Mouse (Mus musculus) kidney, embryonic 14.5 days (tissue): ENCODE data around the gene P3h1. TPM values are rescaled to one million over a fixed set of nuclear protein-coding genes. Genes with fewer than 3 reads are reported as not detected.

Source experiments
- ATAC-seq: fragments of 200-750 bp; cut with Nextera tagmentation; 2 replicates; pipeline ENCODE4 v1.8.0; 2017; ENCODE audit warnings: moderate number of reproducible peaks, mild to moderate bottlenecking, moderate TSS enrichment, moderate library complexity; ENCODE audit not compliant: low FRiP score, low TSS enrichment
- H3K27ac ChIP-seq: fragments of 300-500 bp; sonication (generic); 2 replicates; pipeline ENCODE4 v1.5.1; 2014; ENCODE audit warnings: low read depth, mild to moderate bottlenecking, low read length, moderate library complexity, mixed read lengths
- H3K27me3 ChIP-seq: fragments of 300-500 bp; sonication (generic); 2 replicates; pipeline ENCODE4 v1.6.1; 2014; ENCODE audit warnings: mild to moderate bottlenecking, low read length; ENCODE audit not compliant: control insufficient read depth, insufficient read depth
- H3K36me3 ChIP-seq: fragments of 300-500 bp; sonication (generic); 2 replicates; pipeline ENCODE4 v1.6.1; 2014; ENCODE audit warnings: low read length, mixed read lengths; ENCODE audit not compliant: control insufficient read depth, insufficient read depth
- H3K4me1 ChIP-seq: fragments of 300-500 bp; sonication (generic); 2 replicates; pipeline ENCODE4 v1.6.1; 2014; ENCODE audit warnings: low read length, mixed read lengths; ENCODE audit not compliant: control insufficient read depth, insufficient read depth
- H3K4me2 ChIP-seq: fragments of 300-500 bp; sonication (generic); replicated peaks from 2 replicates; pipeline ENCODE4 v1.6.1; 2014; ENCODE audit warnings: low read depth, mild to moderate bottlenecking, low read length
- H3K4me3 ChIP-seq: fragments of 300-500 bp; sonication (generic); 2 replicates; pipeline ENCODE4 v1.5.1; 2014; ENCODE audit warnings: mild to moderate bottlenecking, low read length
- H3K9ac ChIP-seq: fragments of 300-500 bp; sonication (generic); 2 replicates; pipeline ENCODE4 v1.6.1; 2014; ENCODE audit warnings: low read depth, mild to moderate bottlenecking, low read length, moderate library complexity
- H3K9me3 ChIP-seq: fragments of 300-500 bp; sonication (generic); 2 replicates; pipeline ENCODE4 v1.6.1; 2016; ENCODE audit warnings: low read length; ENCODE audit not compliant: control insufficient read depth
- WGBS: fragments of 180-500 bp; shearing (Covaris S2); extraction: QIAGEN DNeasy Blood & Tissue Kit; methylation state at CpG from one replicate; pipeline ENCODE4 v1.1.7; 2014; 5-methylcytosine and 5-hydroxymethylcytosine counted together
- polyA plus RNA-seq: library from polyadenylated mRNA; unstranded; fragments of >200 nt; fragmentation: Nextera tagmentation; extraction: Ambion mirVana; gene quantifications from 2 replicates; pipeline ENCODE4 v1.2.1, GENCODE M21; 2014

P3h1 gene
- 28.9 and 34.4 TPM in 2 replicates for polyA plus RNA-seq

- Histone ChIP-seq H3K9ac (peak within 1 kb of the TSS; percentile 72), H3K4me1 (peaks cover 5% of the 10 kb centered on the region), H3K4me3 (peak within 1 kb of the TSS; percentile 69), H3K27ac (peak within 1 kb of the TSS; percentile 57), H3K4me2 (peak within 1 kb of the TSS; percentile 84), H3K9me3 (no peaks in the 10 kb centered on the region), H3K36me3 (peaks cover 13% of the 10 kb centered on the region), H3K27me3 (no peaks in the 10 kb centered on the region)
- WGBS, result under 1% methylated on average over 71 of the region's 71 CpGs
- peak; percentile 98 for ATAC-seq
These were observed at the start of gene P3h1, which contains the start of gene AU022252 for GRCm38 (mm10) chr4:119232410-119233255. Gene P3h1 (plus strand): TSS chr4:119232915. Gene AU022252 (minus strand): TSS chr4:119232712.

GRCm38 (mm10) chr4:119183525-119183924 lies 49.2 kb upstream of the P3h1 start:
- Histone ChIP-seq H3K9ac (no peak overlapping the region), H3K36me3 (no peaks in the 10 kb centered on the region), H3K4me2 (no peak overlapping the region), H3K4me1 (no peaks in the 10 kb centered on the region), H3K27me3 (no peaks in the 10 kb centered on the region), H3K9me3 (no peaks in the 10 kb centered on the region), H3K4me3 (no peak overlapping the region), H3K27ac (no peak overlapping the region)
- WGBS, result 56% methylated on average over 1 of the region's 1 CpGs
- ATAC-seq, result no peak

- Histone ChIP-seq H3K36me3 (no peaks in the 10 kb centered on the region), H3K9me3 (no peaks in the 10 kb centered on the region), H3K27ac (no peak overlapping the region), H3K4me2 (no peak overlapping the region), H3K4me3 (no peak overlapping the region), H3K4me1 (no peaks in the 10 kb centered on the region), H3K9ac (no peak overlapping the region), H3K27me3 (no peaks in the 10 kb centered on the region)
- WGBS, result 83% methylated on average over 4 of the region's 4 CpGs
- no peak for ATAC-seq
These were observed 46.9 kb upstream of the P3h1 start for GRCm38 (mm10) chr4:119185771-119186170.

GRCm38 (mm10) chr4:119188060-119188785 lies 44.5 kb upstream of the P3h1 start:
- no peak for ATAC-seq
- Histone ChIP-seq H3K4me1 (no peaks in the 10 kb centered on the region), H3K9me3 (no peaks in the 10 kb centered on the region), H3K4me2 (no peak overlapping the region), H3K9ac (no peak overlapping the region), H3K4me3 (no peak overlapping the region), H3K27me3 (no peaks in the 10 kb centered on the region), H3K36me3 (no peaks in the 10 kb centered on the region), H3K27ac (no peak overlapping the region)
- 45% methylated on average over 11 of the region's 11 CpGs for WGBS

- Histone ChIP-seq H3K4me2 (no peak overlapping the region), H3K9me3 (no peaks in the 10 kb centered on the region), H3K27ac (no peak overlapping the region), H3K9ac (no peak overlapping the region), H3K27me3 (no peaks in the 10 kb centered on the region), H3K4me3 (no peak overlapping the region), H3K4me1 (no peaks in the 10 kb centered on the region), H3K36me3 (no peaks in the 10 kb centered on the region)
- 84% methylated on average over 6 of the region's 6 CpGs for WGBS
- no peak for ATAC-seq
These were observed 43.3 kb upstream of the P3h1 start for GRCm38 (mm10) chr4:119189392-119189791.

GRCm38 (mm10) chr4:119189864-119190263 lies 42.9 kb upstream of the P3h1 start, which contains the start of gene Ermap:
Gene Ermap (minus strand): TSS chr4:119190011.
- Histone ChIP-seq H3K27me3 (no peaks in the 10 kb centered on the region), H3K9me3 (no peaks in the 10 kb centered on the region), H3K9ac (no peak within 1 kb of the TSS), H3K27ac (no peak within 1 kb of the TSS), H3K4me1 (no peaks in the 10 kb centered on the region), H3K36me3 (no peaks in the 10 kb centered on the region), H3K4me2 (no peak within 1 kb of the TSS), H3K4me3 (no peak within 1 kb of the TSS)
- no peak for ATAC-seq
- WGBS, result 71% methylated on average over 6 of the region's 6 CpGs

- no peak for ATAC-seq
- H3K4me2 ChIP-seq, result no peak overlapping the region
- no peak overlapping the region for H3K9ac ChIP-seq
- no peaks in the 10 kb centered on the region for H3K9me3 ChIP-seq
- no peak overlapping the region for H3K27ac ChIP-seq
- no peaks in the 10 kb centered on the region for H3K4me1 ChIP-seq
- WGBS, result 85% methylated on average over 8 of the region's 8 CpGs
- no peak overlapping the region for H3K4me3 ChIP-seq
- H3K27me3 ChIP-seq, result no peaks in the 10 kb centered on the region
- H3K36me3 ChIP-seq, result no peaks in the 10 kb centered on the region
These were observed 42.1 kb upstream of the P3h1 start for GRCm38 (mm10) chr4:119190618-119191017.

- Histone ChIP-seq H3K27me3 (no peaks in the 10 kb centered on the region), H3K27ac (no peak overlapping the region), H3K9me3 (no peaks in the 10 kb centered on the region), H3K4me1 (no peaks in the 10 kb centered on the region), H3K36me3 (no peaks in the 10 kb centered on the region), H3K4me2 (no peak overlapping the region), H3K9ac (no peak overlapping the region), H3K4me3 (no peak overlapping the region)
- 66% methylated on average over 3 of the region's 3 CpGs for WGBS
- no peak for ATAC-seq
These were observed 41.4 kb upstream of the P3h1 start for GRCm38 (mm10) chr4:119191273-119191672.

GRCm38 (mm10) chr4:119192757-119193156 lies 40.0 kb upstream of the P3h1 start:
- Histone ChIP-seq H3K36me3 (0 out of 2 replicates have a peak, but pooled peaks cover 3% of the 10 kb centered on the region), H3K4me1 (no peaks in the 10 kb centered on the region), H3K4me3 (no peak overlapping the region), H3K27ac (no peak overlapping the region), H3K9ac (no peak overlapping the region), H3K27me3 (no peaks in the 10 kb centered on the region), H3K9me3 (no peaks in the 10 kb centered on the region), H3K4me2 (no peak overlapping the region)
- WGBS, result 93% methylated on average over 4 of the region's 4 CpGs
- no peak for ATAC-seq
